Mouse (Mus musculus): Measurements from ENCODE around the gene Nusap1.

GRCm38 (mm10) chr2:119621302-119621701 is 3.2 kb downstream of the Nusap1 start:
- TF ChIP-seq POLR2A (IDR thresholded peaks at IDR 0.05; ENCODE audit: control insufficient read depth, extremely low read depth, insufficient read depth, low read length, poor library complexity) (no peak), CTCF (IDR thresholded peaks at IDR 0.05; ENCODE audit: borderline replicate concordance, control insufficient read depth, extremely low read depth, insufficient read depth, low read length, poor library complexity) (no peak)

Data from thymus, adult 2 months (tissue).